Mouse (Mus musculus): ENCODE data around the gene Stub1.

DNA sequence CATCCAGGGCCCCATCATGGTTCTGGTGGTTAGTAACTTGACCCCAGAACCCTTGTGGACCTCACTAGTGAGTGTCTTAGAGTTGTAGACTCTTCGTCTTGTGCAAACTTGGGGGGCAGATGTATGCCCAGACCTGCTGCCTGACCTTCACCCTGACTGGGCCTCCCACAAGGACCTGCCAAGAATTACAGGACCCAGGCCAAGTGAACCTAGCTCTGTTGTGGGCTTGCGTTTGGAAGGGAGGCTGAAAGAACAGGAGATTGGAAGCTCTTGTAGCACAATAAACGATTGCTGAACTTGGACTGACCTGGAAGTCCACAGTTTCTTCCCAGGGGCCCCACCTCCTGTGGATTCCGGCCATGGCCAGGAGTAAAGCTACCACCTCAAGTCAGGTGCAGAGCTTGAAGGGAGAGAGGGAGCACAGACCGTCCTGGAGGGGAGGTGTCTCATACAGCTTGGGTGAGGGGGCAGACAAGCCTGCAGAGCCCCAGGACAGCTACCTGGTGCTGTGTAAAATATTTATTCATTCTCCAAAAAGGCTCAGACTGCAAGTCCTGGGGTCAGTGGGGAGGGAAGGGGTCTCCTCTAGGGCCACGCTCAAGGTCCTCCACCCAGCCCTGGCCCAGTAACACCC lies 874 bp upstream of the Stub1 start:
- TF ChIP-seq POLR2A (IDR thresholded peaks at IDR 0.05; ENCODE audit: control insufficient read depth, low read depth, low read length) (no peak), CTCF (IDR thresholded peaks at IDR 0.05; ENCODE audit: control insufficient read depth, insufficient read depth, insufficient replicate concordance, low read depth, low read length) (no peak)

All from testis, adult 2 months (tissue).